Mouse (Mus musculus): ENCODE data around the gene Dcps.

Gene Dcps

DNA sequence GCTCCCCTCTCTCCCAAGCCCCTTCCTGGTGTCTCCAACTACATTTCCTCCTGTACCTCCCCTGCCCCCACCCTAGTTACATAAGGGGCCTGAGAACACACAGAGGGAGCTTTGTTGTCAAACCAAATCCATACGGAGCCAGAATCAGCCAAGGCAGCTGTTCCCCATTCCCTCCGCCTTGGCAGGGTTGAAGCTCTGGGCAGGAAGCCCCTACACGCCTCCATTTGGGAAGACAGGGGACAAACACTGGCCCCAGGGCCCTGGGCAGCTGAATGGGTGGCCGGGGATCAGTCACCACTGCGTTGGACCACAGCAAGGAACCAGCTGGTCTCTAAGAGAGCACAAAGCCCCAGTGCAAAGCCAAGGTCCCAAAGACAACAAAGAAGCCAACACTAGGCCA lies 66.9 kb downstream of the Dcps start:
- DNase-seq (ENCODE audit: low read depth, low spot score) = peak; percentile 73

DNA sequence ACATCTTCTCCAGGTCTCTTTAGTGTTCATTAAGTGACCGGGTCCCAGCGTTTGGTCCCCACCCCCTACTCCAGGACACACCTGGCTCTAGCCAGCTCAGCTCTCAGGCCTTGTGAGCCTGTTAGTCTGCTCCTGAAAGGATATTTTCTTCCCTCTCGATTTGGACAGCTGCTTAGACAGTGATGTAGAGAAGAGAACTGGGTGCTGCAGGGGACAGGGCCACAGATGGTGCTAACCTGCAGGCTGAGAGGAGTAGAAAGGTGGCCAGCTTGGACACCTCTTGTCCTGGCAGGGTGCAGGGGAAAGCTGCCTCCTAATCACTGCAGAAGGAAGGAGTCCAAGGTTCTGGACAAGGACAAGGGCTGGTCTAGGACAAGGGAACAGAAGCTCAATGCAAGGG lies 67.8 kb downstream of the Dcps start:
- no peak for DNase-seq (ENCODE audit: low read depth, low spot score)

- DNase-seq (ENCODE audit: low read depth, low spot score) = no peak
These were observed 68.5 kb downstream of the Dcps start for GRCm38 (mm10) chr9:35107396-35107795.

GRCm38 (mm10) chr9:35105884-35106880 lies 69.7 kb downstream of the Dcps start:
- no peak for DNase-seq (ENCODE audit: low read depth, low spot score)

GRCm38 (mm10) chr9:35105438-35105837 lies 70.4 kb downstream of the Dcps start:
- no peak for DNase-seq (ENCODE audit: low read depth, low spot score)

DNA sequence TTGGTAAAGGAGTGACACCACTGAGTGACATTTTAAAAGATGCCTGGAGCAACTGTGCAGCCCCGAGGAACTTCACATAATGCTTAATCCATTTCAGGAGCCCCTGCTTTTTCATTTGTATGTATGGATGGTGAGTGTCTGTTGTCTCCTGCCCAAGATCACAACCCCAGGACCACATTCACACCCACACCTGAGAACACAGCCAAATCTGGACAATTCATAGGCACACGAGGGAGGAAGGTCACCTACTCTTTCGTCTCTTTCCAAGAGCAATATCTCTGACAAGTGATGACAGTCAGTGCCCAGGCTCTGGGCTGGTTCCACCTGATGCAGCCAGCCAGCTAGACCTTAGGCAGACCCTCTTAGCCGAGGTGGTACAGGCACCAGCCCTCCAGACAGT lies 71.2 kb downstream of the Dcps start:
- no peak for DNase-seq (ENCODE audit: low read depth, low spot score)

DNA sequence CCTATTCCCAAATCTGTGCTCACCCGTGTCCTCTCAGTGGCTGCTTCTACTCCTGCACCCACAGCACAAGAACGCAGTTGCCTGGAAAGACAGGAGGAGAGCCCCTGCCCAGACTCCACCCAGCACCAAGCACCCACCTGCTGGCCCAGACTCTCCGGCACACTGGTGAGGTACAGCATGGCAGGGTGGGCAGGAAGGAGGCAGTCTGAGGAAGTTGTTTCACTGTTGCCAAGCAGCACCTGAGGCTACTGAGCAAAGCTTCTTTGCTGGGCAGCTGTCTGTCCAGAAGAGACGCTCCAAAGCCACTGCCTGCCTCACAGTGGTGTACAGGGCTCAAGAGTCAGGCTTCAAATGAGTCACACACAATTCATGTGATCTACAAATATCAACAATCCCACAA lies 77.1 kb downstream of the Dcps start:
- no peak for DNase-seq (ENCODE audit: low read depth, low spot score)

- no peak for DNase-seq (ENCODE audit: low read depth, low spot score)
These were observed 78.0 kb downstream of the Dcps start for GRCm38 (mm10) chr9:35097901-35098300.

GRCm38 (mm10) chr9:35095726-35096125 lies 80.1 kb downstream of the Dcps start:
- no peak for DNase-seq (ENCODE audit: low read depth, low spot score)

- no peak for DNase-seq (ENCODE audit: low read depth, low spot score)
These were observed 82.5 kb downstream of the Dcps start for GRCm38 (mm10) chr9:35093350-35093749.

- DNase-seq (ENCODE audit: low read depth, low spot score) = no peak
These were observed 83.0 kb downstream of the Dcps start for GRCm38 (mm10) chr9:35092904-35093303.
